9 mouse cellular contexts compared by ENCODE assay signal in genomic region chr7:19257390-19258022, GRCm38 (mm10). TPM values are rescaled to one million over a fixed set of nuclear protein-coding genes. Genes with fewer than 3 reads are reported as not detected.
A peak's percentile ranks its signal among the peaks of the same experiment; 100 is the strongest.
DNase-seq lines count a peak whose midpoint lies in the region; ATAC-seq and TF ChIP-seq lines count a peak whose summit lies in the region.
"Had no signal": no experiment of that assay in that cellular context is flagged by ENCODE, and none has a peak within 500 bp of the region (broad histone marks: within the 10 kb centered on the region; RNA-seq: fewer than 3 reads in every experiment).

No protein-coding gene starts in this region.

- H3K4me1 ChIP-seq in embryonic facial prominence, embryonic 13.5 days, result peaks cover 13% of the 10 kb centered on the region
- H3K4me1 ChIP-seq in heart, embryonic 11.5 days (ENCODE audit: control insufficient read depth, insufficient read depth, low read length), result no peaks in the 10 kb centered on the region
- H3K4me1 ChIP-seq in liver, embryonic 14.5 days (replicated peaks; ENCODE audit: control insufficient read depth in 2 of 2, insufficient read depth in 2 of 2, low read length in 1 of 2), result peaks cover 13 to 16% of the 10 kb centered on the region in 2 experiments
- peaks cover 12% of the 10 kb centered on the region for H3K4me1 ChIP-seq in testis, adult 2 months (ENCODE audit: control insufficient read depth, insufficient read depth, low read length)

- ATAC-seq in frontal cortex, adult (ENCODE audit: low TSS enrichment), result peak; percentile 79; the same call in 1 of the 2 replicates
- no peak for ATAC-seq in embryonic facial prominence, embryonic 13.5 days (ENCODE audit: insufficient number of reproducible peaks, insufficient read depth, low FRiP score, low TSS enrichment, low read depth)
- peak; percentile 80 for ATAC-seq in heart, embryonic 11.5 days (replicated peaks; ENCODE audit: insufficient number of reproducible peaks, low FRiP score, low TSS enrichment)
- ATAC-seq in liver, embryonic 14.5 days (ENCODE audit: insufficient read depth), result peak; percentile 92
- ATAC-seq: Patski had no signal

- 33% methylated on average over 11 of the region's 11 CpGs for WGBS in embryonic facial prominence, embryonic 13.5 days
- WGBS in heart, embryonic 11.5 days (ENCODE audit: insufficient replicate concordance), result 47% methylated on average over 11 of the region's 11 CpGs
- WGBS in liver, embryonic 14.5 days (ENCODE audit: insufficient replicate concordance), result 26% methylated on average over 11 of the region's 11 CpGs

- H3K9ac ChIP-seq in embryonic facial prominence, embryonic 13.5 days, result no peak overlapping the region
- no peak overlapping the region for H3K9ac ChIP-seq in heart, embryonic 11.5 days (ENCODE audit: low read depth, low read length)
- H3K9ac ChIP-seq in liver, embryonic 14.5 days (replicated peaks), result peak overlapping the region; percentile 27

- DNase-seq in frontal cortex, postnatal 25 days (ENCODE audit: low spot score in 2 of 2), result no peak
- peak; percentile 81 for DNase-seq in kidney, adult 9 months
- DNase-seq in liver, embryonic 14.5 days (ENCODE audit: low read depth in 3 of 3, low spot score in 3 of 3), result peak; percentile 87 to 91 (median 89)

- H3K4me3 ChIP-seq in embryonic facial prominence, embryonic 13.5 days, result no peak overlapping the region
- H3K4me3 ChIP-seq in heart, embryonic 11.5 days (ENCODE audit: low read depth, low read length), result no peak overlapping the region
- peak overlapping the region; percentile 33 to 40 for H3K4me3 ChIP-seq in liver, embryonic 14.5 days (ENCODE audit: insufficient read depth in 1 of 2, low read depth in 2 of 2, low read length in 2 of 2)
- H3K4me3 ChIP-seq in myocyte, result no peak overlapping the region
- H3K4me3 ChIP-seq in testis, adult 2 months (ENCODE audit: control insufficient read depth, low read depth, low read length), result peak overlapping the region; percentile 88

- no peak overlapping the region for H3ac ChIP-seq in myocyte (ENCODE audit: control insufficient read depth, insufficient read length)

- no peaks in the 10 kb centered on the region for H3K9me3 ChIP-seq in embryonic facial prominence, embryonic 13.5 days
- H3K9me3 ChIP-seq in heart, embryonic 11.5 days (replicated peaks; ENCODE audit: control insufficient read depth, low read length), result no peaks in the 10 kb centered on the region
- H3K9me3 ChIP-seq in liver, embryonic 14.5 days (ENCODE audit: control insufficient read depth, low read length), result no peaks in the 10 kb centered on the region

- H3K4me2 ChIP-seq in embryonic facial prominence, embryonic 13.5 days, result no peak overlapping the region
- peak overlapping the region; percentile 5; the same call in 1 of the 2 replicates for H3K4me2 ChIP-seq in heart, embryonic 11.5 days
- H3K4me2 ChIP-seq in liver, embryonic 14.5 days (ENCODE audit: low read depth), result peak overlapping the region; percentile 65
- no peak overlapping the region for H3K4me2 ChIP-seq in myocyte (ENCODE audit: low read depth)

- H3K36me3 ChIP-seq in embryonic facial prominence, embryonic 13.5 days, result peaks cover 73% of the 10 kb centered on the region
- H3K36me3 ChIP-seq in heart, embryonic 11.5 days (ENCODE audit: control insufficient read depth, insufficient read depth, low read length), result peaks cover 46% of the 10 kb centered on the region
- H3K36me3 ChIP-seq in liver, embryonic 14.5 days (replicated peaks; ENCODE audit: control insufficient read depth, insufficient read depth, low read depth), result peaks cover 35% of the 10 kb centered on the region
- H3K36me3 ChIP-seq in myocyte (ENCODE audit: control insufficient read depth, insufficient read depth), result peaks cover 30% of the 10 kb centered on the region
- no peaks in the 10 kb centered on the region for H3K36me3 ChIP-seq in testis, adult 2 months (ENCODE audit: control insufficient read depth, insufficient read depth, low read length)

- TF ChIP-seq EP300 in liver, embryonic 14.5 days (IDR thresholded peaks at IDR 0.05; ENCODE audit: low read depth), result no peak

- H3K27ac ChIP-seq in embryonic facial prominence, embryonic 13.5 days, result peak overlapping the region; percentile 51; the same call in 1 of the 2 replicates
- 0 out of 2 replicates have a peak overlapping the region, but pooled peaks have one; percentile 8 for H3K27ac ChIP-seq in heart, embryonic 11.5 days (ENCODE audit: low read depth, low read length)
- peak overlapping the region; percentile 75 for H3K27ac ChIP-seq in liver, embryonic 14.5 days
- H3K27ac ChIP-seq in testis, adult 2 months (ENCODE audit: control insufficient read depth, insufficient read depth, low read depth, low read length), result peak overlapping the region; percentile 33; the same call in 1 of the 2 replicates

- no peak for TF ChIP-seq POLR2A in myocyte (IDR thresholded peaks at IDR 0.05; ENCODE audit: insufficient read length, low read depth)
- peak; percentile 50; the same call in 1 of the 2 replicates for TF ChIP-seq POLR2A in testis, adult 2 months (IDR thresholded peaks at IDR 0.05; ENCODE audit: control insufficient read depth, low read depth, low read length)

- no peaks in the 10 kb centered on the region for H3K79me2 ChIP-seq in myocyte (ENCODE audit: control insufficient read depth, insufficient read depth)

- TF ChIP-seq CTCF in liver, embryonic 14.5 days (IDR thresholded peaks at IDR 0.05; ENCODE audit: low read depth), result no peak
- no peak for TF ChIP-seq CTCF in testis, adult 2 months (IDR thresholded peaks at IDR 0.05; ENCODE audit: control insufficient read depth, insufficient read depth, insufficient replicate concordance, low read depth, low read length)

- H3K27me3 ChIP-seq in embryonic facial prominence, embryonic 13.5 days, result no peaks in the 10 kb centered on the region
- no peaks in the 10 kb centered on the region for H3K27me3 ChIP-seq in heart, embryonic 11.5 days (ENCODE audit: control insufficient read depth, insufficient read depth, low read length)
- no peaks in the 10 kb centered on the region for H3K27me3 ChIP-seq in liver, embryonic 14.5 days (ENCODE audit: control insufficient read depth, insufficient read depth, low read length)
- no peaks in the 10 kb centered on the region for H3K27me3 ChIP-seq in myocyte (ENCODE audit: control insufficient read depth, insufficient read depth, insufficient read length)
- no peaks in the 10 kb centered on the region for H3K27me3 ChIP-seq in testis, adult 2 months (ENCODE audit: control insufficient read depth, insufficient read depth, low read length)
- H3K27me3 ChIP-seq: Patski had no signal

TF ChIP-seq in myocyte, 11 proteins besides CTCF, POLR2A, EP300 and RAD21:
- TF ChIP-seq TCF3 (IDR thresholded peaks at IDR 0.05; ENCODE audit: insufficient read length, low read depth), result no peak
- TF ChIP-seq USF1 (IDR thresholded peaks at IDR 0.05; ENCODE audit: low read depth), result no peak
- TF ChIP-seq POLR2AphosphoS2 (IDR thresholded peaks at IDR 0.05; ENCODE audit: insufficient read length, low read depth), result peak; percentile 31
- TF ChIP-seq MYOD1 (IDR thresholded peaks at IDR 0.05; ENCODE audit: control insufficient read depth in 1 of 3, insufficient read length in 2 of 3, low read depth in 2 of 3), result no peak
- no peak for TF ChIP-seq MAX (IDR thresholded peaks at IDR 0.05; ENCODE audit: low read depth)
- no peak for TF ChIP-seq MYOG (IDR thresholded peaks at IDR 0.05; ENCODE audit: control insufficient read depth in 1 of 3, insufficient read depth in 1 of 3, insufficient read length in 2 of 3, low read depth in 2 of 3)

RNA-seq across cellular contexts. Expression of gene Vasp, which starts 14.1 kb away (rescaled TPM):
- polyA plus RNA-seq in embryonic facial prominence, embryonic 13.5 days (2015; fragmentation: Nextera tagmentation; extraction: Ambion mirVana), result 57.3 and 64.0 TPM in 2 replicates
- polyA plus RNA-seq in heart, embryonic 11.5 days (2014; fragmentation: Nextera tagmentation; extraction: Ambion mirVana), result 61.9 and 102 TPM in 2 replicates
- polyA plus RNA-seq in liver, embryonic 14.5 days (2012; rRNA removed), result 35.3 and 39.9 TPM in 2 replicates
- 25.5 and 31.0 TPM in 2 replicates for polyA plus RNA-seq in liver, embryonic 14.5 days (2014; fragmentation: Nextera tagmentation; extraction: Ambion mirVana)
- 189 TPM for polyA plus RNA-seq in myocyte (2012; fragmentation: generic; extraction: Trizol)
- polyA plus RNA-seq in testis, adult 2 months (2012; rRNA removed), result 42.4 and 44.7 TPM in 2 replicates

RNA-seq across cellular contexts. Expression of gene Ppm1n, which starts 22.4 kb away (rescaled TPM):
- not detected in 2 replicates for polyA plus RNA-seq in embryonic facial prominence, embryonic 13.5 days (2015; fragmentation: Nextera tagmentation; extraction: Ambion mirVana)
- 0.34 TPM in 1 of 2 replicates, not detected in the other for polyA plus RNA-seq in heart, embryonic 11.5 days (2014; fragmentation: Nextera tagmentation; extraction: Ambion mirVana)
- 0.04 TPM in 1 of 2 replicates, not detected in the other for polyA plus RNA-seq in liver, embryonic 14.5 days (2012; rRNA removed)
- not detected in 2 replicates for polyA plus RNA-seq in liver, embryonic 14.5 days (2014; fragmentation: Nextera tagmentation; extraction: Ambion mirVana)
- polyA plus RNA-seq in myocyte (2012; fragmentation: generic; extraction: Trizol), result 0.42 TPM
- polyA plus RNA-seq in testis, adult 2 months (2012; rRNA removed), result 0.20 and 0.30 TPM in 2 replicates

RNA-seq across cellular contexts. Expression of gene Rtn2, which starts 24.9 kb away (rescaled TPM):
- 10.2 and 11.7 TPM in 2 replicates for polyA plus RNA-seq in embryonic facial prominence, embryonic 13.5 days (2015; fragmentation: Nextera tagmentation; extraction: Ambion mirVana)
- 25.3 and 31.2 TPM in 2 replicates for polyA plus RNA-seq in heart, embryonic 11.5 days (2014; fragmentation: Nextera tagmentation; extraction: Ambion mirVana)
- polyA plus RNA-seq in liver, embryonic 14.5 days (2012; rRNA removed), result 2.9 and 4.1 TPM in 2 replicates
- 2.6 and 3.0 TPM in 2 replicates for polyA plus RNA-seq in liver, embryonic 14.5 days (2014; fragmentation: Nextera tagmentation; extraction: Ambion mirVana)
- 340 TPM for polyA plus RNA-seq in myocyte (2012; fragmentation: generic; extraction: Trizol)
- 15.6 and 17.4 TPM in 2 replicates for polyA plus RNA-seq in testis, adult 2 months (2012; rRNA removed)

RNA-seq across cellular contexts. Expression of gene Opa3, which starts 29.4 kb away (rescaled TPM):
- polyA plus RNA-seq in embryonic facial prominence, embryonic 13.5 days (2015; fragmentation: Nextera tagmentation; extraction: Ambion mirVana), result 36.2 and 38.2 TPM in 2 replicates
- 41.2 and 41.6 TPM in 2 replicates for polyA plus RNA-seq in heart, embryonic 11.5 days (2014; fragmentation: Nextera tagmentation; extraction: Ambion mirVana)
- polyA plus RNA-seq in liver, embryonic 14.5 days (2012; rRNA removed), result 8.3 and 9.1 TPM in 2 replicates
- 12.8 and 14.6 TPM in 2 replicates for polyA plus RNA-seq in liver, embryonic 14.5 days (2014; fragmentation: Nextera tagmentation; extraction: Ambion mirVana)
- 29.8 TPM for polyA plus RNA-seq in myocyte (2012; fragmentation: generic; extraction: Trizol)
- 13.6 and 14.5 TPM in 2 replicates for polyA plus RNA-seq in testis, adult 2 months (2012; rRNA removed)

RNA-seq across cellular contexts. Expression of gene Gpr4, which starts 45.2 kb away (rescaled TPM):
- polyA plus RNA-seq in embryonic facial prominence, embryonic 13.5 days (2015; fragmentation: Nextera tagmentation; extraction: Ambion mirVana), result 1.6 and 1.9 TPM in 2 replicates
- polyA plus RNA-seq in heart, embryonic 11.5 days (2014; fragmentation: Nextera tagmentation; extraction: Ambion mirVana), result 1.3 and 1.4 TPM in 2 replicates
- 0.35 and 0.53 TPM in 2 replicates for polyA plus RNA-seq in liver, embryonic 14.5 days (2012; rRNA removed)
- 0.10 and 0.23 TPM in 2 replicates for polyA plus RNA-seq in liver, embryonic 14.5 days (2014; fragmentation: Nextera tagmentation; extraction: Ambion mirVana)
- polyA plus RNA-seq in myocyte (2012; fragmentation: generic; extraction: Trizol), result 0.10 TPM
- polyA plus RNA-seq in testis, adult 2 months (2012; rRNA removed), result 9.5 and 16.2 TPM in 2 replicates

Comparison
In these comparisons a context has a peak if more than half of its experiments do, and no peak if none do; other contexts are left out.
1. DNase-seq: peak in kidney, adult 9 months (single experiment) and liver, embryonic 14.5 days (3 of 3); none in frontal cortex, postnatal 25 days (0 of 2).
2. H3K27ac ChIP-seq: peak in every context shown above with its lines; median percentile 75 in liver, embryonic 14.5 days; 51 in embryonic facial prominence, embryonic 13.5 days; 33 in testis, adult 2 months; 8 in heart, embryonic 11.5 days.
3. H3K4me2 ChIP-seq: peak in heart, embryonic 11.5 days (single experiment) and liver, embryonic 14.5 days (single experiment); none in embryonic facial prominence, embryonic 13.5 days (single experiment) and myocyte (single experiment).
4. H3K4me3 ChIP-seq: peak in liver, embryonic 14.5 days (2 of 2) and testis, adult 2 months (single experiment); none in embryonic facial prominence, embryonic 13.5 days (single experiment), heart, embryonic 11.5 days (single experiment) and myocyte (single experiment).
5. RNA of gene Rtn2, which starts 24.9 kb away (polyA plus RNA-seq): 340 TPM in myocyte (single experiment); 25.3 to 31.2 TPM in heart, embryonic 11.5 days, 15.6 to 17.4 TPM in testis, adult 2 months, 10.2 to 11.7 TPM in embryonic facial prominence, embryonic 13.5 days and 2.6 to 4.1 TPM in liver, embryonic 14.5 days; every median in the first group is over 10 times any median in the second.